Mouse (Mus musculus) heart, postnatal 0 days (tissue): ENCODE measurements around the gene Tpx2.

Experiments
- CTCF ChIP-seq: IDR thresholded peaks from 2 replicates; pipeline ENCODE4 v1.5.1; 2016; ENCODE audit warnings: antibody characterized with exemption, control low read depth, low read depth
- EP300 ChIP-seq: IDR thresholded peaks from 2 replicates; pipeline ENCODE4 v1.6.1; 2016; ENCODE audit warnings: antibody characterized with exemption, low read depth

- TF ChIP-seq EP300 (no peak), CTCF (no peak)
Observed at GRCm38 (mm10) chr2:152826481-152826880, 21.3 kb upstream of the Tpx2 start.
